Mouse (Mus musculus) cerebellum, adult 11 months (tissue): ENCODE measurements around the gene Dtx4.

Experiments used
- DNase-seq: peaks from one replicate; pipeline ENCODE4 v3.0.0; 2022

Dtx4 gene

DNA sequence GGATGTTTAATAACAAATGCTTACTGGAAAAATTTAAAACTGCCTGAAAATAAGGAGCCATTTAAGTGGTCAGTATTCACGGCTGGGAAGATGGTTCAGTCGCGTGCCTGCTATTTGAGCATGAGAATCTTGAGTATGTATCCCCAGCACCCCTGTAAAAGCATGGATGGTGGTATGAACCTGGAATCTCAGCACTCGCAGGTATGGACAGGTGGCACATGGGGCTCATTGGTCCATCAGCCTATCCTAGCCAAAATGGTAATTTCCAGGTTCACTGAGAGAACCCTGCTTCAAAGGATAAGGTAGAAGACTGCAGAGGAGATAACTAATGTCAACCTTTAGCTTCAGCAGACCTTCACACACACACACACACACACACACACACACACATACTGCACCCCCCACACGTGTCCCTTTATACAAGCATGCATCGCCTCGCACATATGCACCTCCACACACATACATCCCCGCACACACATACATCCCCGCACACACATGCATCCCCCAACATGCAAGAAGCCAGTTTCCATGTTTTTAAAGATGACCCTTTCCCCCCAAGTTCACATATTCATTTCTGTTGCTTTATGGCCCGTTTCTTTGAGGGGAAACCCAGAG is 35.6 kb downstream of the Dtx4 start:
- no peak for DNase-seq

GRCm38 (mm10) chr19:12464674-12465073 is 36.6 kb downstream of the Dtx4 start:
- no peak for DNase-seq

- no peak for DNase-seq
Observed at GRCm38 (mm10) chr19:12464127-12464526, 37.1 kb downstream of the Dtx4 start.

DNA sequence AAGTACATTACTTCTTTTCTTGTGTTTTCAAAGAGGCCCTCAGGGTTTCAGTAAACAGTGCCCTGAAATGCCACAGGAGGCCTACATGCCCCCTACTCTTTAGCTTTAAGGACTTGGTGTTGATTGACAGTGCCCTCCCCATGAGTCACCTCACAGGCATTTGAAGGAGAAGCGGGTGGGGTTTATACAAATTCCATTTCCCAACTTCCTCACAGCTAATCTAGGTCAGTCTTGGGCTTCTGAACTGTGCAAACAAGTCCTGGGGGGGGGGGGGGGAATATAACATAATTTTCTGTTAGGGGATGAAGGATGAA is 37.6 kb downstream of the Dtx4 start:
- DNase-seq, result no peak

DNA sequence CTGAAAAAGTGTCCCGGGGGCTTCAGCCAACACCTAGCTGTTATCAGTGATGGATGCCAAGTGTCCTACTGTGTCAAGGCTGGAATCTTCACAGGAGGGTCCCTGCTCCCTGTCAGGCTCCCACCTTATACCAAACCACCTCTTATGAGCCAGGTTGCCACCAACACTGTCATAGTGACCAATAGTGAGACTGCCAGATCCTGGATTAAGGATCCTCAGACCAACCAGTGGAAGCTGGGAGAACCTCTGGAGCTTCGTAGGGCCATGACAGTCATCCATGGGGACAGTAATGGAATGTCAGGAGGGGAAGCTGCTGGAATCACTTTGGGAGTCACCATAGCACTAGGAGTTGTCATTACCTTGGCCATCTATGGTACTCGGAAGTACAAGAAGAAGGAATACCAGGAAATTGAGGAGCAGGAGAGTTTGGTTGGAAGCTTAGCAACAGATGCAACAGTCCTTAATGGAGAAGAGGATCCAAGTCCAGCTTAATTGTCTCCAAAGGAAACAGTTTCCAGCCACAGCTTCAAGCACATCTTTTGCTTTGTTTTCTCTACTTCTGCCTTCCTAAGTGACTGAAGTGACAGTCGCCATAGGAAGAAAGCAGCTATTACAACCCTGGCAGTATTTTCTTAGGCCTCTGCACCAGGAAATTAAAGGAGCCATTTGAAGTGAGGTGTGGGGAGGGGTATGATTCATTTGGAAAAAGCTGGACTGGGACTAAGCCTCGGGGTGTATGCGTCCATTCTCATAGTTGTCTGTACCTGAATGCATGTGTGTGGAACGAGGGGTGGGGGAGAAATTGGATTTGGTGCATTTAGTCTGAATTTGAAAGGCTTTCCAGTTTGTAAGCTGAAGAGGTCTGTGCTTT is 38.2 kb downstream of the Dtx4 start:
- no peak for DNase-seq

DNA sequence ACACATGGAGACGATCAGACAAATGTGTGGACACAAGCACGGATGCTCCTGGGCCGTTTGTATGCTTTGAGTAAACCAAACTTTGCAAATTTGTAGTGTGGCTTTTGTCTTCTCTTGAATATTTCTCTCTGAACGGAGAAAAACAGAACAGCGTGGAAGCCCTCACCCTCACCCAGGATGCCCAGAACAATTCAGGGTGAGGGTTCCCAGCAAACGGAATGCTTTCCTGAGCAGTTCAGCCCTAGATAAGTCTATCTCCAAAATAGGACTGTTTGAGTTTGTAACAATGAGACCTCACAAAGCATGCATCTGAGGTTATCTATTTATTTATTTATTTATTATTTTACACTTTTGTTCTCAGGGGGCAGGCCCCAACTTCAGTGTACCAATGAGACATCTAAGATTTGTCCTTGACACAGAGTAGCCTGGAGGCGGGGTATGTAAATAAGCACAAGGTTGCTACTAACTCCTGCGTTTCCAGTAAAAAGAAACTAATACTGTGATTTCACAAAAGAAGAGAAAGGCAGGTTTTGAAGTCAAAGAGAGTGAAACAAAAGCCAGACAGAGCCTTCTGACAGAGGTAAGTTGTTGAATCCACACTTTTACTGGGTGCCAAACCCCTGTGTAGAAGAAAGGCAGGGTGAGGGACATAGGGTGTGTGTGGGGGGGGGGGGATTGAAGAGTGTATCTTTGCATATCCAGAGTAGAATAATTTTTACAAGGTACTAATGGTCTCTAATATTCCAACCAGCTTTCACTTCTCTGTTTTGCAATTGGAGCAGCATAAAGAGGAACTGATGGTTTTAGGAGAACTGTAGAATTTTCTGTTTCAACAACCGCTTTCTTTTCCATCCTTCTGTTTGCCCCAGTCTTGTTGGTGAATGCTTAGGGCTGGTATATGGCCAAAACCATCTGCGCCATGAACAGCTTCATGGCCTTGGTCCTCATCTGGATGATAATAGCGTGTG is 40.7 kb downstream of the Dtx4 start, which contains the start of gene Mpeg1:
Gene Mpeg1, plus strand, starts transcription at position 498 of the 968 bp plus-strand sequence.
- DNase-seq, result no peak

DNA sequence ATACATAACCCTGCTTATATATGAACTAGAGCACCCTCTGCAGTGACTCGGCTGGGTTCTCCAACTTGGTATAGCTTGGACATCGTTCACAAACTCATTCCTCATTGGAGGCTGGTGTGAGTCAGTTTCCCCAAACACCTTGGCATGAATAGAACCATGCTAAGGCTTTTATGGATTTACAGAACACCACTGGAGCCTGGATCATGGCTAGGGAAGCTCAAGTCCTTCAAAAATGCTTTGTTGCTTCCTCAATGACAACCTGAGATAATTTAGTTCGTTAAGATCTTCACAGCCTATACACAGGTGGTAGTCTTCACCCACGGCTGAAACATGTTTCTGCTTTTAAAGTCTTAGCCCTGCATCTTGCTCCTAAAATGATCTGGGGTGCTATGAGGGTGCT is 41.7 kb downstream of the Dtx4 start:
- DNase-seq, result no peak

DNA sequence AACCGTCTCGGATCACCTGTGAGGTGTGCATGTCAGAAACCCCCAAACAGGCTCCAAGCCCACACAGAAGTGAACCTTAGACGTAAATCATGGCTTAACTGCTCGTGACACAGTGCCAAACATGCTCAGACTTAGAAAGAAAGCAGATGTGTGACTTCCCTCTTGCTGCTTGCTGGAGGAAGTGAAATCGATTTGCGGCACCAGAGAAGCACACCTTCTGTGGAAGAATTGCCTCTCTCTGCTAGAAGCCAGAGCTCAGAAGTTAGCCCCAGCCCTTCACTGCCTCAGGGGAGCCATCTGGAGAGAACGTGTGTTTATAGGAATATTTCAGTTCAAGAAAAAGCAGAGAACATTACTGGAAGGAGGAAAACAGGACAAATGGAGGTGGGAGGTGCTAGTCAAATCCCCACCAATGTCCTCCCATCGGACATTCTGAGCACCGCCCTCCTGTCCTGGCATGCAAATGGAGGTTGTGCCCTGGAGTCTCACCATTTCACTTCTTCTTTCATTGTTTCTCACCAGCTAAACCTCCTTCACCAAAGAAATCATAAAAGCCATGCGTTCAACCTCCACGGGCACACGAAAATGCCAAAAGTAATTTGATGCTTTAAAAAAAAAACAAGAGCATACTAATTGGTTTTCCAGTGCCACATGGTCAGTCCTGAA is 43.7 kb downstream of the Dtx4 start:
- no peak for DNase-seq

- DNase-seq, result no peak
Observed at GRCm38 (mm10) chr19:12445014-12445413, 56.2 kb downstream of the Dtx4 start.

GRCm38 (mm10) chr19:12442560-12442959 is 58.7 kb downstream of the Dtx4 start:
- no peak for DNase-seq

- DNase-seq, result no peak
Observed at GRCm38 (mm10) chr19:12440103-12440725, 61.0 kb downstream of the Dtx4 start.

- no peak for DNase-seq
Observed at GRCm38 (mm10) chr19:12439581-12439980, 61.7 kb downstream of the Dtx4 start.

DNA sequence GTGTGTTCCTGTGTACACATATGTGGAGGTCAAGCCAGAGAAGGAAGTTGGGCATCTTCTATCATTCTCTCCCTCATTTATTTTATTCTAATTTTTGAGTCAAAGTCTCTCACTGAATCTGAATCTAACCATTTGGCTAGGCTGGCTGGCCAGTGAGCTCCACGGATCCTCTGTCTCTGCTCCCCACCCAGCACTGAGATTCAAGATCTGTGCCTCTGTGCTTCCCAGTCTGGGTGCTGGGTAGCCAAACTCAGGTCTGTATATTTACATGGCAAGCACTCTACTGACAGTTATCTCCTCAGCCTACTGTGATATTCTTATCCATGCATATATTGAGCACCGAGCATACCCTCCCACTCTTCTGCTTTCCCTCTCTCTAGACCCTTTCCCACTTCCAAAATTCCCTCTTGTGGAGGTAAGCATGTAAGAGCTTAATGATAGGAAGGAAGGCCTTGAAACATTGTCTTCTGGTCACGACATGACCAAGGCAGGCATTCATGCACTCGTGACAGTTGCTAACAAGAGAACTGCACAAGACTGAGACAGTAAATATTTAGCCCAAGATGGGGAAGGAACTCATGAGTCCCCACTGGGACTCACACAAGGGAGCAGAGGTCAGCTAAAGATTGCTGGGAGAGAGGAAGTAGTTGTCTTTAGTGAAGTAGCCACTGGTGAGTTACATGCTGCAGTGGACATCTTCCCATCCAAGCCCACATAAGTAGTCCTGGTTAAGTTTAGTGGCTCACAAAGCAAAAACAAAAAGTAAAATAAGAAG is 65.3 kb downstream of the Dtx4 start:
- no peak for DNase-seq

DNA sequence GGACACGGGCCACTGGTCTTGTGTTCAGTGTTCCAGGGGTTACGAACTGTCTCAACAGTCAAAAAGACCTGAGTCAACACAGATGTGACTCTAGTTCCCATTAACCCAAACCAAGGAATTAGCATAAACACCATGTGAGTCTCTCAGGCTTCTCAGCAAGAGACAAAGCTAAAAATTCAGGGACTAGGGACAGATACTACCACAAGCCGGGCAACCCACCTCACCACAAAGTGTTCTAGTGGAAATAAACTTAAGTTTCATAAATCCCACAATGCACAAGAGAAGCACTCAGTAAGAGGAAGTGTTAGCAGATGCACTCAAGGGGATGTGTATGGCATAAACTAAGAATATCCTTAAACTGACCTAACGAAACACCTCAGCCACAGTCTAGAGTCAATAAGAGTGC is 66.2 kb downstream of the Dtx4 start:
- no peak for DNase-seq

DNA sequence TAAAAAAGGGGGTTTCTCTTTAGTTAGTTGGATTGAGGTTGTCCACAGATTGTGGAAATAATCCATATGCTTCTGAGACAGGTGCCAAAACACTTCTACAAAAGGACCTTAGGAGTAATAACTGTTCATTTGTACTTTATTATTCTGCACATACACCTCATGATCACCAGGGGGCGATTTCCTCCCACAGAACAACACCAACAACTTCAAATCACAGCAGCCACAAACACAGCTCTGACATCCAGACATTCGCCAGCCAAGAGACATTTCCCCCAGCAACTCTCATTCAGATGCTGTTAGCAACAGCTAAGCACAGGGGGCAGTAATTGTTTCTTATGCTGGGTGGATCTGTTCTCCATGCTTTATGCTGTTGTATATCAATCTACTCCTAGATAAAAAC is 68.2 kb downstream of the Dtx4 start:
- DNase-seq, result peak; percentile 2

GRCm38 (mm10) chr19:12427605-12428004 is 73.6 kb downstream of the Dtx4 start, which contains the start of gene Pfpl:
TSS of gene Pfpl (plus strand) at chr19:12427905.
- DNase-seq, result no peak

DNA sequence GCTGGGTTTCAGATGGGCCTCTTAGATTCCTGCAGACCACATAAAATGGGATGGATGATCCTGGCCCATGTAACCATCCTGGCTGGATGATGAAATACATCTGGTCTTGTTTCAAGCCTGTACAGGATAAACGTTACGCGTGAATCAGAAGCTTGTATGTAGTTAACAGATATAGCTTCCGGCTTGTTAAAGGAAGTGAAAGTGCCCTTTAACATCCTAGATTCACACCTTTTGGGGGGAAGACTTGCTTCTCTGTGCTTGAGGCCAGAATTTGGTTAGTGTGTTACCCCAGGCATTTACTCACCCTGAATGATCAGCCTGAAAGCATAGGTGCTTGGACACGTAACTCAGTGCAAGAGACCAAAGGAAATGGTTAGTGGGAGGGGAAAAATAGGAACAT is 74.2 kb downstream of the Dtx4 start:
- no peak for DNase-seq

- no peak for DNase-seq
Observed at GRCm38 (mm10) chr19:12421680-12422079, 79.6 kb downstream of the Dtx4 start.

DNA sequence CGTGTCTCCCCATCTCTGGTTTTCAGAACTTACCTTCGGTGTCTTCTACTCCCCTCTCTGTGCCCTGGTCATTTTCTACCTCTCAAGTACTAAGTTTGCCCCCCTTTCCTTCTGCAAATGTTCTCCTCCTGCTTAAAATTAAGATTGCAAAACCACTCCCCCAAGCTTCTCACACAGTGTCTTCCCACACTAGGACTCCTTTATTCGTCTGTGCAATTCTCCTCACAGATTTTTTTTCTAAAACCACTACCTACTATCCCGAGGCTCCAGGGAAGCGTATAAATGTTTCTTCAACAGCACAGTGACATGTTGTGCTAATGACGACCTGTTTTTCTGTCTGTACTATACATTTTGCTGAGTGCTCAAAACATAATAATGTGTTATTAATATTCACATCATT is 80.7 kb downstream of the Dtx4 start:
- DNase-seq, result no peak

DNA sequence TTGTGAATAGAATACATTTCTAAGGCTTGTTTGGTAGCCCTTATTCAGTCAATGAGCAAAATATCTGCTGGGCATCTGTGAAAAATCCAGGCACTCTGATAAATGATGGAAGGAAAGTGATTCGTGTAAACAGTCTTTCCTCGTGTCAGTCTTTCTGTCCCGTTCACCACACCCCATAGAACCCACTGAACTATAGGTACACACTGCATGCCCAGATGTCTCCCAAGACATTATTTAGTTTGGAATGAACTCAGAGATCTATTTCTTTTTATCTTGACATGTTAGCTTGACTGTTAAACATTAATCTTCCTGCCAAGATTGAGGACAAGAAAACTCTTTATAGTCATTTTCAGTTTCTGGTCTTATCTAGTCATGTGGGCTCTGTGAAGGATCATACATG is 82.9 kb downstream of the Dtx4 start:
- DNase-seq, result no peak

DNA sequence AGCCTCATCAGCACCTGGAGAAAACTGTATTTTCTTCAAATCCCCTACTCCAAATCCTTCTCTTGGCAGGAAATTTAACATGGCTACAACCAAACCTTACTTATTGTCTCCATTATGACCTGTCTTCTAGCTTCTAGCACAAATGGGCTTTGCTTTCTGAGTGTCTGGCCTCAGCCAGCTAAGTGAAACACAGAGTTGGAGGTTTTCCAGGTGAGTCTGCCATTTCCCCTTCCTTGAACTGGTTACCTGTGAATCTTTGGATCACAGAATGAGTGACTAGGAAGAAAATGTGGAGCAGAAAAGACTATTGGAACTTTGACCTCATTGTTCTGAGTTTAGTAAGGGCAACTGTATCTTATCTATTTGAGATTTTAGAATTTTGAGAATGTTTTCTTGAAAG is 83.9 kb downstream of the Dtx4 start, which contains the start of gene Olfr1441:
Gene Olfr1441, plus strand, starts transcription at position 73 of the 400 bp plus-strand sequence.
- DNase-seq, result no peak
